Mouse (Mus musculus) lung, postnatal 36 days (tissue): ENCODE results near the gene Dock9.

Experiments
- DNase-seq: peaks from one replicate; pipeline ENCODE4 v3.0.0; 2022; ENCODE audit warnings: mixed read lengths

Gene Dock9

GRCm38 (mm10) chr14:121617645-121618390 lies 179.8 kb downstream of the Dock9 start:
- peak; percentile 32 for DNase-seq

GRCm38 (mm10) chr14:121615431-121615830 lies 182.2 kb downstream of the Dock9 start:
- no peak for DNase-seq

DNA sequence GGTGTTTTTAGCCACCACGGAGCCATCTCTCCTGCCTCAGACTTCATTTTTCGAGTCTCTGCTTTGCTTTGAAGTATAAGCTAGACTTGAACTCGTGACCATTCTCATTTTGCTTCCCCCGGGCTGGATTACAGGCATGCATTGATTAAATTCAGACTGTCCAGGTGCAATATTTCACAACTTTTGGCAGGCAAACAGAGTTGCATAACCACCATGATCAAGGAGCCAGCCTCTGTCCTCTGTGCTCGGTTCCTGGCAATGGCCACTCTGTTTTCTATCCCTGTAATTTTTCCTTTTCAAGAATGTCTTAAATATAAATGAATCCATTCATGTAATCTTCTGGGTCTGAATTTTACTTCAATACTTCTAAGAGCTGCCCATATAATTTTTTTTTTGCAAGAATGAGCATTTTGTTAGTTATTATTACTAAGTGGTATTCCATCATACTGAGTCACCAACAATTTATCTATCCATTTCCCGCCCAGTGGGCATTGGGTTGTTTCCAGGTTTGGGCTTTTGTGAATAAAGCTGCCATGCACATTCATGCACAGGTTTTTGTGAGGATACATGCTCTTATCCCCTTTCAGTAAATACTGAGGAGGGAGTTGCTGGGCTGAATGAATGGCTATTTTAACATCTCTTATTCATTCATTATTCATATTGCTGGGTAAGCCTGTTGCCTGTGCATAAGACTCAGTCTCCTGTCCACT lies 183.0 kb downstream of the Dock9 start:
- peak; percentile 86 for DNase-seq

GRCm38 (mm10) chr14:121613490-121613889 lies 184.1 kb downstream of the Dock9 start:
- no peak for DNase-seq

DNA sequence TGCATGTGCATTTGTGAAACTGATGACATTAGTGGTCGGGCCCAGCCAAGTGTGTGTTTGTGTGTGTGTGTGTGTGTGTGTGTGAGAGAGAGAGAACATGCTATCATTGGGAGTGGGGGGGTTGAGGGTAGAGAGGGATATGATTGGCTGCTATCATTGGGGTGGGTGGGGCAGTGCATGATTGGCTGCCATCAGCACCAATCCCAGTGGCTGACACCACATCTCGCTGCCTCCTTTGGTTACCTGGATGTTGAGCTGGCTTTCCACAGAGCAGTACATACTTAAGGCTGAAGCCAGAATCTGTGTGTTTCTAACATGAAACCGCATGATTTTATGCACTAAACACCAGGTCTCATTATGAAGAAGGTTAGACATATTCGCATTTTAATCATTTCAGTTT lies 184.7 kb downstream of the Dock9 start:
- DNase-seq, result no peak

- DNase-seq, result no peak
Measured at GRCm38 (mm10) chr14:121611533-121611932, 186.1 kb downstream of the Dock9 start.

DNA sequence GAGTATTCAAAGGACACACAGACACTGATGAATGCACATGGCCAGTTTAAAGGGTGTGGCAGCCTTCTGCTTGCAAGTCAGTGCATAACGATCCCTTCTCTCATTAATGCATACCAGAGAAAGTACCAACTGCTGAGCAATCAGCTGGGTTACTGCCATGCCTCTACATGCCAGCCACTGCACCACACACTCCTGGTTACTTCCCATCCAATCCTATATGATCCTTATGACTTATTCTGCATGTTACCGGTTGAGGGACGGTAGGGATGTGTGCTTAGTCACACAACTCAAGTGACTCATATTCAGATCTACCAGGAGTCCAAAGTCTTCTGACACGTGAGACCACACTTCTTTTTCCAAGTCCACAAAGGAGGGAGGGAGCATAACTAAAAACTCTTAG lies 186.5 kb downstream of the Dock9 start:
- DNase-seq, result no peak

GRCm38 (mm10) chr14:121608522-121608921 lies 189.1 kb downstream of the Dock9 start:
- DNase-seq, result peak; percentile 58

DNA sequence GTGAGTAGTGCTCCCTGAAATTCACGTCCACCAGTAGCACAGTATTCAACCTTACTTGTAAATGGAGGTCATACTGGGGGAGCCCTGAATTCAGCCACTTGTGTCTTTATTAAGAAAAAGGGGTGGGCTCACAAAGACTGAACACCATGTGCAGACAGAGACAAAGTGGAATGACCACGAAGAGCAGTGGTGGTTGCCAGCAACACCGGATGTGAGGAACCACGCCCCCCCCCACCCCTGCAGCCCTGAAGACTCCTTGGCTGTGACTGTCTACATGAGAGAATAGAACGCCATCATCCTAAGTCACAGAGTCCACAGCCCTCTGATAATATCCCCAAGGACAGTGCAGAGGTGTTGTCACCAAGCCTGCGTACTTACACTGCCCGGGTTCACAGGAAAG lies 191.2 kb downstream of the Dock9 start:
- DNase-seq, result peak; percentile 34

DNA sequence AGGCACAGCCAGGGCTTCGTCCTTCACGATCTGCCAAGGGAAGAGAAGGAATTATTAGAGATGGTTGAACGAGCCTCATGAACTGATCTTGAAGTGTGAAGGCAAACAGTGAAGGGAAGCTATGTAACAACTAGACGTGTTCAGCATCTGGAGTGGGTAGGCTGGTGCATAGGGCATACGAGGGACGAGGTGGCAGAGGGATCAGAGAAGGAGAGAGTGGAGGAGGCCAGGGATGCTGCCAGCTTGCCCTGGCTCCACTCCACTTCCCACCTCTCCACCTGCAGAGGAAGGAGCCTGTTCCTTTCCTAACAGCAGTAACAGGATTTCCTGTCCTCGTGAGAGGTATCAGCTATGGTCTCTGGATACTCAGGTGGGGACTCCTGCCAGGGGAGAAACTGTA lies 192.4 kb downstream of the Dock9 start:
- peak; percentile 13 for DNase-seq

DNA sequence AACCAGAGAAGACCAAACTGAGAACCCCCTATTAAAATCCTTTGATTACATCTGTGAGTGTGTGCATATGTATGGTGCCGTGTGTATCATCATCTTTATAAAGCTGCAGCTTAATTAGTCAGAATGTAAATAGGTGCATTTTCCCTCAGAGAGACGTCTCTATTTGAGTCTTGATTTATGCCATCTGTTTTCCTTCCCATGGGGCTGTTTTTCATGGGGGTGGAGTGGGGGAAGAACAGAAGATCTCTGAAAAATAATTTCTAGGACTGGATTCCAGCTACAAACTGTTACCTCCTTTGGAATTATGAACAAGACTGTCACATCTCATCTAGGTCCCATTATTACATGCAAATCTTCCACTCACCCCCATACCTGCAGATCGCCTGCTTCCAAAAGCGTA lies 193.1 kb downstream of the Dock9 start:
- DNase-seq, result no peak

DNA sequence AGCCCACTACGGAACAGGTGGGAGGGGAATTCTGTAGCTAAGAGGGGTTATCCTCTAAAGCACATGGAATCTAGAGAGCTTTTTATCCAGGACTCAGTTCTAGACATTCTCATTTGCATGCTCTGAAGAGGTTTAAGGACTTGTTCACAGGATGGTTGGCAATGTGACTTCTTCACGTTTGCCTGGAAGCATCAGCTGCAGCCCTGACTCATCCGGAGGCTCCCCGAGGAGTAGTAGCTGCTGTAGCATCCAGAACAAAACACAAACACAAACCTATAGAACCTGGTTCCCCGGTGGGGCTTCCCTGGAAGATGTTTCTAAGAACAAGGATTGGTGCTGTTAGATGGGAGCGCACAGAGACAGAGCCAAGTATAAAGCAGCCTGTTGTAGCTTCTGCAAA lies 195.0 kb downstream of the Dock9 start:
- DNase-seq, result no peak

DNA sequence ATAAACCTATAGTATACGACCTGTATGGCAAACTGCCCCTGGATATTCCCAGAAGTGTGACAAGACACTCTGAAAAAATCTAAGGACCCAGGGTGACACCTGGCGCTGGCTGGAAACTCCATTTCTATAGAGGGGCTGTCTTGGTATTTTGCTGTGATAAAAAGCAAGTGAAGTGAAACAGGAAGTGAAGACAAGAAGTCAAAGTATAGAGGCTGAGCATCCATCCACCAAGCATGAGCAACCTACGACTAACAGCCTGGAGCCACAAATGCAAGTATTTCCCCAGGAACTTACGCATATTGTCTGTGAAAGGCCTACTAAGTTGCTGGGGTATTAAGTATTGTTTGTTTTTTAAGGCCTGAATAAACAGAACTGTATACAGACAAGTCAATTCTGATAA lies 197.1 kb downstream of the Dock9 start:
- DNase-seq, result no peak

DNA sequence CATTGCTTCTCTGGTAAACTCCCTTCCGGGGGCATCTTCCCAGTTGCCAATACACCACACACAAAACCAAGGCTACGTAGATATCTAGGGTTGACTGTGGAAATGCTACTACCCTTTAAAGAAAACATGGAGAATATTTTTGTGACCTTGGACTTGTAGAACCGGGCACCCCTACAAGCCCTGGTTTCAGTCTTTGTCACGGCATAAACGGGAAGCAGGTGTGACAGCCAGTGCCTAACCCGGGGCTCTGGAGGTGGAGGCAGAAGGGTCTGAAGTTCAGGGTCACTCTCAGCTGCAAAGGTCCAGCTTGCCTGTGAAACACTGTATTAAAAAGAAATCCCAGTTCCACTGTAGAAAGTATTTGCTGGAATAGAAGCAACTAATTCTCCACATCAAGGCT lies 200.6 kb downstream of the Dock9 start:
- DNase-seq, result no peak

GRCm38 (mm10) chr14:121596631-121597030 lies 201.0 kb downstream of the Dock9 start:
- DNase-seq, result no peak

GRCm38 (mm10) chr14:121594684-121595083 lies 203.0 kb downstream of the Dock9 start:
- DNase-seq, result no peak

DNA sequence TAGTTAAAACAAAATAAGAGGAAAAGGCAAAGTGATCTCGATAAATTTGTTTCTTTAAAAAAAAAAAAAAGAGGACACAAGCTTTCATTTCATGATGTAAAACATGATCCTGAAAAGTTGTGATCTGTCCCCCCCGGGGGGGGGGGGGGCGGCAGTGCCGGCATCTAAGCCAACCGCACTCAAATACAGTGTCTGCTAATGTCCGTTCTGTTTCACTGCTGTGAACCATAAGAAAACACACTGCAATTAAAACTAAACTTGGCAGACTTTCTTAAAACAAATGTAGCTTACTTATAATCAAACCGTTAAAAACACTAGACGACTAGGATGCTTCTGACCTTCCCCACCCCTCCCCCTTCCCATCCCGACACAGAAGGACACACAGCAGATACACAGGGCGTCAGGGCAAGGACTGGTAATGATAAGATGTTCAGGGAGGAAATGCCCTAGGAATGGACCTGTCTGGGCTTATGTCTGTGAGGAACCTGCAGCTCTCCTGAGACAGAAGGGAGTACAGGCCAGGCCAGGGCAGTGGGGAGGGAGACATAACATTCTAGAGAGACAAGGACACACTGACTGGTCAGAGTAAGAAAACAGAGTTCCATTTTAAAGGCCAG lies 204.2 kb downstream of the Dock9 start:
- peak; percentile 38 for DNase-seq

DNA sequence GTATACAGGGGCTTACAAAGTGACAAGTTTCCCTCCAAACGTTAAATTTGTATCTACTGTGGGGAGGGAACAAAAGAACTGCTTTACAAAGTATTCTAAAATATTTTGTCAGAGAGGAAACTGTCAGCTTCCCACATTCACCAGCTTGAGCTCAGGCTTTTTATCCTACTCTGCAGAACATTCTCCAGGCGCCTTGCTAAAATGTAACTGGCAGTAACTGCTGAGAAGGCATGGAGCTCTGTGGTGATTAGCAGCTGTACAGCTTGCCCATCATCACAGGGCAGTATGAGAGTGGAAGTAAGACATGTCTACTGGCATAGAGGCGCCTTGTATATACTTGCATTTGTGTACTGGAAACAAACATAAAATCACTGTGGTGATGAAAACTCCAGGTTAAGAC lies 204.7 kb downstream of the Dock9 start:
- DNase-seq, result no peak

- no peak for DNase-seq
Measured at GRCm38 (mm10) chr14:121592356-121592755, 205.3 kb downstream of the Dock9 start.

DNA sequence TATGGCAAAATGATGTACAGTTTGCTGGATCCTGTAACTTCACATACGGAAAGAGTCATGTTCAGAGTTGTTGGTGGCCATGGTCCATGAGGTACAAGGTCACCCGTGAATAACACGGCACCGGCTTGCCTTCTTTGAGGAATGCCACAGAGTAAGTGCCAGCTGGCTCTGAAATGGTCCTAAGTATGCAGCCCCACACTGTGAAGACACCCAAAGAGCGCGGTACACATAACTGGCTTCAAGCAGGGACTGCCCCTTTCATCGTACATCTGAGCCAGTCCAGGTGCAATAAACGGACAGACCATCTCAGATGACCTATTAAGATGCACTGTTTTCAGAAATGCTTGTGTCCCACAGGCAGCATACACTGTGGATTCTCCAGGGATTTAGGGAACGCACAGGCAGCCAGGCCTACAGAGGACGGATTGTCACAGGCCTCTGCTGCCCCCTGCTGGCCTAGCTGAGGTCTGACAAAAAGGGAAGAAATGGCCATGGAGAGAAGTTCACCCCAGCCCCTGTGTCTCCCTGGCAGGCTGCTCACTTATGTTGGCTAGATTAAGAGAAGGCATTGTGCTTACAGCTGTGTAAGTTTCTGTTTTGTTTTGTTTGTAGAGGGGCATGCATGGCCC lies 208.4 kb downstream of the Dock9 start:
- DNase-seq, result peak; percentile 70

GRCm38 (mm10) chr14:121588451-121588850 lies 209.2 kb downstream of the Dock9 start:
- DNase-seq, result peak; percentile 69

DNA sequence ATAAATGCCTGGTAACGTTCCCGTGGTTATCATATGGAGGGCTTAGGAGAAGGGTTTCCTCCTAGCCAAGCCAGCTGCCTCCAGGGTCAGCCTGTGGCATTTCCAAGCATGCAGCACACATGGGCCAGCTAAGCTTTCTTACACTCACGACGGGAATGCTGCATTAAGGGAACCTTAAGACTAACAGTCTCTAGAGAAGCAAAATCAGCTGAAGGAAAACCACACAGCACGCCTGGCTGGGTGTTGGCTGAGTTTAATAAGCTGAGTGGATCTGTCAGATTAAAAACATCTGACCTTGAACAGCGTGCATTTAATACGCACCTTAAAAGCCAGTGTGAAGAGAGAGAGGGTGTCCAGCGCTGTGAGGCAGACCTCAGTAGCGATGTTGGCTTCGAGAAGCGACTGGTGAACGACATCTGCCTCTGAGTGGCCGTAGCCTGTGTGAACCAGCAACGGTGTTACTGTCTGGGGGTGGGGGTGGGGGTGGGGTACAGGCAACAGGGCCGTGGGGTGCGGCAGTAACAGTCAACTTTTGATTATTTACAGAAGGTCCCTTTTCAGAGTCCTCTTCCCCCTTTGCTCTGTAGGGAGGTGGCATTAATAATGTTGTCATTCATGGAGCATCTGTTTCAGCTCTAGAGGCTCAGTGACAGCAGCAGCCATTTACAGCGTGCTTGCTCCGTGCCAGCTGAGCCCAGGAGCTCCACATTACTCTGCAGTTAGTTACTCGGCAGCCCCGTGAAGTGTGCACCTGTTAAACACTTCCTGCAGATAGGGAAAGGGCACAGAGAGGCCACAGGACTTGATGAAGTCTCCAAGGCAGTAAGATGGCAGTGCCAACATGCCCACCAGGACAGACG lies 211.5 kb downstream of the Dock9 start:
- DNase-seq, result no peak

- peak; percentile 75 for DNase-seq
Measured at GRCm38 (mm10) chr14:121579055-121579454, 218.6 kb downstream of the Dock9 start.
